Mouse (Mus musculus): ENCODE measurements around the gene Pard3. TPM values are rescaled to one million over a fixed set of nuclear protein-coding genes. Genes with fewer than 3 reads are reported as not detected.

Gene Pard3
- polyA plus RNA-seq, 1 experiment from 2014 or later, result 7.0 TPM

DNA sequence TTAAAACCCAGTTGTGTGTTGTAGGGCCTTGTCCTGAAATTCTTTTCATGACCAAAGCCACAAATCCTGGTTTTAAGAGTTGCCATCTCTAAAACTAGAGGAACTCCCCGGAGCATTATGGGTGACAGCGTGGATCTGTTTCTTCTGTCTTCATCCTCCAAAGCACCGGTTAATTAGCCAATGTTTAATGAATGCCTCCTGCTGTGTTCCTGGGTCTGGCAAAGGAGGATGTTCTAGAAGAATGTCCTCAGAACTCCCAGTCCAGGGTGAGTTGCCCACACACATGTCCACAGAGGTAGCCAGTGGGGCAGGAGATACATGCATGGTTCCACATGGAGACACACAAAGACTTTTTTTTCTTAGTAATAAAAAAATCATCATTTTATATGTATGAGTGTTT, 28.2 kb downstream of the Pard3 start:
- H3K27ac ChIP-seq (ENCODE audit: low read length), result no peak overlapping the region
- H3K9me3 ChIP-seq (replicated peaks; ENCODE audit: control insufficient read depth, low read length), result no peaks in the 10 kb centered on the region
- no peak overlapping the region for H3K4me2 ChIP-seq (ENCODE audit: low read depth, low read length)
- no peak overlapping the region for H3K9ac ChIP-seq (ENCODE audit: low read depth, low read length)
- H3K4me1 ChIP-seq (ENCODE audit: control insufficient read depth, low read depth, low read length), result peaks cover 5% of the 10 kb centered on the region
- 75% methylated on average over 3 of the region's 3 CpGs for WGBS (ENCODE audit: insufficient replicate concordance)
- H3K27me3 ChIP-seq (ENCODE audit: control insufficient read depth, insufficient read depth, low read depth, low read length), result no peaks in the 10 kb centered on the region
- no peak for ATAC-seq (ENCODE audit: low read depth)
- H3K4me3 ChIP-seq (ENCODE audit: low read depth, low read length), result no peak overlapping the region
- no peaks in the 10 kb centered on the region for H3K36me3 ChIP-seq (ENCODE audit: control insufficient read depth, insufficient read depth)

DNA sequence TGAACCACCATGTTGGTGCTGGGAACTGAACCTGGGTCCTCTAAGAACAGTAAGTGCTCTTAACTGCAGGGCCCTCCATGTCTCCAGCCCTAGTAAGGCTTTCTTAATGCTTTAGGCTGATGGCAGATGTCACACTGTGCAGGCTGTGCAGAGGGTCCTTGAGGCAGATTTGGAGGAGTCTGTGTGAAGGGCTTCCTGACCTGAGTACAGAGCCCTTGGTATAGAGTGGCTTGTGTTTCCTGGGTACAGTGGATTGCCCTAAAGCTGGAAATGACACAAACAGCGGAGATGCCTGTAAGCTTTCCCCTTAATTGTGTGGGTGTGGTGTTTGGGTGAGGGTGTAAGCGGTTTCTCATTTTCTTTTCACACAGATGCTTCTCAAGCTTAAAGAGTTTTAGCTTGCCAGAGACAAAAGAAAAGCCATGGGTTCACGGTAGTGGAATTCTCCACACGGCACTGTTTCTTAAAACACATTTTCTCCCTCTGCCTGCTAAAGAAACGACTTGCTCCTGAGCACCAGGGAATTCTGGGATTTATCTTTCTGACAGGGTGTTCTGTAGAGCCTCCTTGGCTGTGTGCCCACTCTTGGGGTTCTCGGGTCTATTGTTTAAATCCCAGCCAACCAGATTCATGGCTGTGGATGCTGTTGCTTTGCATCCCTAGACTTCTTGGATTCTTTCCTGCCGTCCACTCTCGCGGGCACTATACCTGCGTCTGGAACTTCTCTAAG, 28.9 kb downstream of the Pard3 start:
- no peak overlapping the region for H3K27ac ChIP-seq (ENCODE audit: low read length)
- H3K4me1 ChIP-seq (ENCODE audit: control insufficient read depth, low read depth, low read length), result peaks cover 5% of the 10 kb centered on the region
- H3K9me3 ChIP-seq (replicated peaks; ENCODE audit: control insufficient read depth, low read length), result no peaks in the 10 kb centered on the region
- WGBS (ENCODE audit: insufficient replicate concordance), result 31% methylated on average over 10 of the region's 10 CpGs
- H3K4me2 ChIP-seq (ENCODE audit: low read depth, low read length), result no peak overlapping the region
- H3K9ac ChIP-seq (ENCODE audit: low read depth, low read length), result no peak overlapping the region
- ATAC-seq (ENCODE audit: low read depth), result no peak
- H3K4me3 ChIP-seq (ENCODE audit: low read depth, low read length), result no peak overlapping the region
- no peaks in the 10 kb centered on the region for H3K27me3 ChIP-seq (ENCODE audit: control insufficient read depth, insufficient read depth, low read depth, low read length)
- no peaks in the 10 kb centered on the region for H3K36me3 ChIP-seq (ENCODE audit: control insufficient read depth, insufficient read depth)

DNA sequence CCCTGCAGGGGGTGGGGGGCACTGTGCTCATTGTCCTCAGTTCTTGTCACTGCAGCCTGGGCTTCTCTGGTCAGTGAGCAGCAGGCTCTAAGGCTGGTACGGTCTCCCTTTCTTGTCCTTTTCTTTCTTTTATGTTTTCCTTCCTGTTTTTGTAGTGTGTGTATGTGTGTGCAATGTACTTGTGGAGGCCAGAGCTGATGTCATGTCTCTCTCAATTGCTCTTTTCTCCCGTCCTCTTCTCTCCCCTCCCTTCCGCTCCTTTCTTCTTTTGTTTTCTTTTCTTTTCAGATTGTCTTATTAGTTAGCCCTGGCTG, 29.4 kb downstream of the Pard3 start:
- H3K4me2 ChIP-seq (ENCODE audit: low read depth, low read length), result no peak overlapping the region

DNA sequence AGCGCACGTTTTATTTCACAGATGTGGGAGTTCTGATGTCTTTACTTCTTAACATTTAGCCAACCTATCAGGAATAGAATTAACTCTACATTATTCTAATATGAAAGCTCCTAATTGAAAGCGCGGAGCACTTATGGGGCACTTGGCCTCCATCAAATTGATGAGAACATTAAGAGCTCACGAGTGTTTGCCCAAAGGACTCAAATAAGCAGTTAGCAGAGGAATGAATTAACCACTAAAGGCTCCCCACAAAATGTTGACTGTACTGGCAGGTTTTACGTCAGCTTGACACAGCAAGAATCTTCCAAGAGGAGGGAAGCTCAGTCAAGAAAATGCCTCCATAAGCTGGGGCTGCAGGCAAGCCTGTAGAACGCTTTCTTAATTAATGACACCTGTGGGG, 32.1 kb downstream of the Pard3 start:
- Histone ChIP-seq H3K4me1 (ENCODE audit: control insufficient read depth, low read depth, low read length) (peaks cover 5% of the 10 kb centered on the region), H3K9ac (ENCODE audit: low read depth, low read length) (no peak overlapping the region), H3K36me3 (ENCODE audit: control insufficient read depth, insufficient read depth) (no peaks in the 10 kb centered on the region), H3K27ac (ENCODE audit: low read length) (no peak overlapping the region), H3K4me3 (ENCODE audit: low read depth, low read length) (no peak overlapping the region), H3K9me3 (replicated peaks; ENCODE audit: control insufficient read depth, low read length) (no peaks in the 10 kb centered on the region), H3K4me2 (ENCODE audit: low read depth, low read length) (no peak overlapping the region), H3K27me3 (ENCODE audit: control insufficient read depth, insufficient read depth, low read depth, low read length) (no peaks in the 10 kb centered on the region)
- ATAC-seq (ENCODE audit: low read depth), result no peak
- WGBS (ENCODE audit: insufficient replicate concordance), result 70% methylated on average over 7 of the region's 7 CpGs

More for the DNA sequence above, 29.4 kb downstream of the Pard3 start:
- no peak for ATAC-seq (ENCODE audit: low read depth)
- Histone ChIP-seq H3K9ac (ENCODE audit: low read depth, low read length) (no peak overlapping the region), H3K9me3 (replicated peaks; ENCODE audit: control insufficient read depth, low read length) (no peaks in the 10 kb centered on the region), H3K4me3 (ENCODE audit: low read depth, low read length) (no peak overlapping the region), H3K27me3 (ENCODE audit: control insufficient read depth, insufficient read depth, low read depth, low read length) (no peaks in the 10 kb centered on the region), H3K4me1 (ENCODE audit: control insufficient read depth, low read depth, low read length) (peaks cover 5% of the 10 kb centered on the region), H3K27ac (ENCODE audit: low read length) (no peak overlapping the region), H3K36me3 (ENCODE audit: control insufficient read depth, insufficient read depth) (no peaks in the 10 kb centered on the region)
- WGBS (ENCODE audit: insufficient replicate concordance), result 33% methylated on average over 3 of the region's 3 CpGs

DNA sequence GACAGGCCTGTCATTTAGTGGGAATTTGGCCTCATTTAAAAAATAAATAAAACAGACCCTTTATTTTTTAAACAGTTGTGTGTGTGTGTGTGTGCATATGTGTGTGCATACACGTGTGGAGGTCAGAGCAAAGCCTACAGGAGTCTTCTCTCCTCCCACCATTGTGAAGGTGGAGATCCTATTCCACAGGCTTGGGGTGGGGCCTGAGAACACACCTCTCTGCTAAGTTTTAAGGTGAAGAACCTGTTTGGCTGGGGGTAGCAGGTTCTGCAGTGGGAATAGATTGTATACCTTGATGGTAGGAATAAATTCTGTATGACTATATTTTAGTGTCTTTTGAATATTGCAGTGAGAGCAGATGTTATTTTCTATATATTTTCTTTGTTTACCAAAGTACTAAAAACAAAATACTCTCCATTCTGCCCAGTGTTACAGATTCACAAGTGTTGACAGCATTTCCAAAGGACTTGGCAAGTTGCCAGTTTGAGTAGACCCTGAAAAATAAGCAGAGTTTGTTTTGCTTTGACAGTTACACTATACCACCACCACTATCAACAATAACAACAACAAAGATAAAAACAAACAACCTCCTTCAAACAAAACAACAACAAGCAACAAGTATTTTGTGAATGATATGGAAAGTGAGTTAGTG, 35.9 kb downstream of the Pard3 start:
- no peak overlapping the region for H3K4me3 ChIP-seq (ENCODE audit: low read depth, low read length)
- no peaks in the 10 kb centered on the region for H3K27me3 ChIP-seq (ENCODE audit: control insufficient read depth, insufficient read depth, low read depth, low read length)
- H3K9me3 ChIP-seq (replicated peaks; ENCODE audit: control insufficient read depth, low read length), result no peaks in the 10 kb centered on the region
- H3K9ac ChIP-seq (ENCODE audit: low read depth, low read length), result no peak overlapping the region
- no peaks in the 10 kb centered on the region for H3K36me3 ChIP-seq (ENCODE audit: control insufficient read depth, insufficient read depth)
- H3K4me2 ChIP-seq (ENCODE audit: low read depth, low read length), result no peak overlapping the region
- no peak for ATAC-seq (ENCODE audit: low read depth)
- 48% methylated on average over 1 of the region's 1 CpGs for WGBS (ENCODE audit: insufficient replicate concordance)
- no peaks in the 10 kb centered on the region for H3K4me1 ChIP-seq (ENCODE audit: control insufficient read depth, low read depth, low read length)
- no peak overlapping the region for H3K27ac ChIP-seq (ENCODE audit: low read length)

DNA sequence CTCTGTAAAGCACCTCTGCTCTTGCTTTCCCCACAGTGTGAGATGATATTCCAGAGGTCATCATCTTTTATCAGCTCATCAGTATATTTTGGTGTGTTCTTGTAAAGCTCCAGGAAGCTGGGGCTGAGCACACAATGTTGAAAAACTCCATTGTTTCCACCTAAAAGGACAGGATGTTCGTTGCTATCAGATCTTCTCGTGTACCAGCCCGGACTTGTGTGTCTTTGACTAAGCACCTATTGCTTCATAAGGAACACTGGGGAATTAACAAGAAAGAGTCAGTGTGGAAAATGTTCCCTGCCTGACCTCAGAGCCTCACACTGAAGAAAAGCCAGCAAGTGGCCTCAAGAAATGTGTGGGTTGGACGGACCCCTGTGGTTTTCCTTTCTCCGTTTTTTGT, 39.6 kb downstream of the Pard3 start:
- H3K36me3 ChIP-seq (ENCODE audit: control insufficient read depth, insufficient read depth), result no peaks in the 10 kb centered on the region
- WGBS (ENCODE audit: insufficient replicate concordance), result 17% methylated on average over 5 of the region's 5 CpGs
- no peak overlapping the region for H3K27ac ChIP-seq (ENCODE audit: low read length)
- H3K27me3 ChIP-seq (ENCODE audit: control insufficient read depth, insufficient read depth, low read depth, low read length), result no peaks in the 10 kb centered on the region
- no peak overlapping the region for H3K4me2 ChIP-seq (ENCODE audit: low read depth, low read length)
- H3K4me3 ChIP-seq (ENCODE audit: low read depth, low read length), result no peak overlapping the region
- no peak overlapping the region for H3K9ac ChIP-seq (ENCODE audit: low read depth, low read length)
- ATAC-seq (ENCODE audit: low read depth), result no peak
- no peaks in the 10 kb centered on the region for H3K9me3 ChIP-seq (replicated peaks; ENCODE audit: control insufficient read depth, low read length)
- no peaks in the 10 kb centered on the region; the same call in 1 of the 2 replicates for H3K4me1 ChIP-seq (ENCODE audit: control insufficient read depth, low read depth, low read length)

DNA sequence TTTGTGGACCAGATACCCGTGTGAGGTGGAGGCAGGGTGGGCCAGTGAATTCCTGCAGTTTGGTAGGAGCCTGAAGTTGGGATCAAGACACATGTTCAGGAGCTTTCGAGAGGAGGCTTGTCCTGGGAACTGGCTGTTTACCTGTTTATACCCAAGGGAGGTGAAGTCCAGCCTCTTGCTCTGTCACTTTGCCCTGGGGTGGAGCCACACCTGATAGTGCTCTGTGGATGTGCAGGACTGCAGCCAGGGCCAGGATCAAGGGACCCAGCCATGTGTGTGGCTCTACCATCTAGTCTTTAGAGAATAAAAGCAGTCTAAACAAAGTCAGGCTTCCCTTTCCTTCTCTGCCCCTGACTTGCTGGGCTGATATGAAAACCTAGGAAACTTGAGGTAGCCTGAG, 40.9 kb downstream of the Pard3 start:
- 19% methylated on average over 2 of the region's 2 CpGs for WGBS (ENCODE audit: insufficient replicate concordance)
- no peak overlapping the region for H3K27ac ChIP-seq (ENCODE audit: low read length)

DNA sequence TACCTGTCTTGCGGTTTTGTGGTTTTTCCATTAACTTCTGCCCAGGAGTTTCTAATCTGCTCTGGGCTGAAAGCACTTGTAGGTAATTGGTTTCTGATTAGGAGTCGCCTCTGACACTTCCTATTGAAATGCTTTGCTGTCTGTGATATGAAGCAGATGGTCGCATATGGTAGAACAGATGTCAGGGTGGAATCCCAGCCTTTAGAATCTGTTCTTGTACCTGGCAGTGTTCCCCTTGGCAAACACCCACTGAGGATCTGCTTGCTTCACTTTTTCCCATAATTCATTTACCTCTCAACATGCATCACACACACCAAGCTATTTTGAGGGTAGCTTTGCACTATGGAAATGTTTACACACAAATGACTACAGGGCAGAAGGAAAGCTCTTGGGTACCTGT, 44.2 kb downstream of the Pard3 start:
- H3K4me3 ChIP-seq (ENCODE audit: low read depth, low read length), result no peak overlapping the region
- 29% methylated on average over 3 of the region's 3 CpGs for WGBS (ENCODE audit: insufficient replicate concordance)
- no peak overlapping the region for H3K4me2 ChIP-seq (ENCODE audit: low read depth, low read length)
- no peaks in the 10 kb centered on the region; the same call in 1 of the 2 replicates for H3K4me1 ChIP-seq (ENCODE audit: control insufficient read depth, low read depth, low read length)
- H3K27ac ChIP-seq (ENCODE audit: low read length), result no peak overlapping the region
- H3K36me3 ChIP-seq (ENCODE audit: control insufficient read depth, insufficient read depth), result no peaks in the 10 kb centered on the region
- no peak overlapping the region for H3K9ac ChIP-seq (ENCODE audit: low read depth, low read length)
- H3K9me3 ChIP-seq (replicated peaks; ENCODE audit: control insufficient read depth, low read length), result no peaks in the 10 kb centered on the region
- ATAC-seq (ENCODE audit: low read depth), result no peak
- H3K27me3 ChIP-seq (ENCODE audit: control insufficient read depth, insufficient read depth, low read depth, low read length), result no peaks in the 10 kb centered on the region

More for the DNA sequence above, 40.9 kb downstream of the Pard3 start:
- Histone ChIP-seq H3K36me3 (ENCODE audit: control insufficient read depth, insufficient read depth) (no peaks in the 10 kb centered on the region), H3K27me3 (ENCODE audit: control insufficient read depth, insufficient read depth, low read depth, low read length) (no peaks in the 10 kb centered on the region), H3K4me1 (ENCODE audit: control insufficient read depth, low read depth, low read length) (no peaks in the 10 kb centered on the region; the same call in 1 of the 2 replicates), H3K9me3 (replicated peaks; ENCODE audit: control insufficient read depth, low read length) (no peaks in the 10 kb centered on the region), H3K4me3 (ENCODE audit: low read depth, low read length) (no peak overlapping the region), H3K4me2 (ENCODE audit: low read depth, low read length) (no peak overlapping the region), H3K9ac (ENCODE audit: low read depth, low read length) (no peak overlapping the region)
- ATAC-seq (ENCODE audit: low read depth), result peak; percentile 74

DNA sequence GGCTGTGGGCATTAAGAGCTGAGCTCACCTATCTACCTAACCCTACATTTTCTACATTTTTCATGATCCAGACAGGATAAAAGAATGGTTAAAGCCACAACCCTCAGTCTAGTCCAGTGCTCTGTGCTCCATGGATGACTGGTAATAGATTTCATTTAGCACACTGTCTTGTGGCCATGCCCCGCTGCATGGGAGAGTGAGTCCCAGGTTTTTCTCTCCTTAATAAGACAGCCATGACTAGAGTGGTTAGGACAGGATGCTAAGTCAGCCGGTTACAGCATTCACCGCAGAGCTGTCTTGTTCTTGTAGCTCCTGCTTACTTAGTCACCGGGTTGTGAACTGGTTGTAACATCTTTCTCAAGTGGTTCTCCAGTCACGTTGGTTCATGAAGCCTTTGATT, 49.5 kb downstream of the Pard3 start:
- Histone ChIP-seq H3K9ac (ENCODE audit: low read depth, low read length) (no peak overlapping the region), H3K4me2 (ENCODE audit: low read depth, low read length) (no peak overlapping the region), H3K9me3 (replicated peaks; ENCODE audit: control insufficient read depth, low read length) (no peaks in the 10 kb centered on the region), H3K4me3 (ENCODE audit: low read depth, low read length) (no peak overlapping the region), H3K36me3 (ENCODE audit: control insufficient read depth, insufficient read depth) (no peaks in the 10 kb centered on the region), H3K27ac (ENCODE audit: low read length) (no peak overlapping the region), H3K27me3 (ENCODE audit: control insufficient read depth, insufficient read depth, low read depth, low read length) (no peaks in the 10 kb centered on the region), H3K4me1 (ENCODE audit: control insufficient read depth, low read depth, low read length) (no peaks in the 10 kb centered on the region; the same call in 1 of the 2 replicates)
- no peak for ATAC-seq (ENCODE audit: low read depth)
- 73% methylated on average over 5 of the region's 5 CpGs for WGBS (ENCODE audit: insufficient replicate concordance)

Measured in liver, embryonic 16.5 days (tissue).